ENCODE assay signal across 12 mouse cellular contexts in the genomic region with DNA sequence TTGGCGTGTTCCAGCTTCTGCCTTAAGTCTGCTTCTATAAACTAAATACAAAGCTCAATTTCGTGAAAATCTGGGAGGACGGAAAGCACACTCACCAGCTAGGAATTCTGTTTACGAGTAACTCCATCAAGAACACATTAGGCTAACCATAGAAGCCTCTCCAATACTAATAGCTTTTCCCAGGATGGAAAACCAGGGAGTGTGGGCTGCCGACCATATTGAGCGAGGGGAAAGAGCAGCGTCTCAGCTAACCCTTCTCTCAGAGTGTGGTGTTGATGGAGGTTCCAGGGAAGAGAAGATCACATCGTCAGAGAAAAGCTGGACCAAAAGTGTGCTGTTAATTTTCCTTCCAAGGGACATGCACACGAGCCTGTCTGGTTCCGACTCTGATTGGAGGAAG.
DNase-seq lines count a peak whose midpoint lies in the region; ATAC-seq lines count a peak whose summit lies in the region.
"Had no signal": no experiment of that assay in that cellular context is flagged by ENCODE, and none has a peak within 500 bp of the region (broad histone marks: within the 10 kb centered on the region; RNA-seq: fewer than 3 reads in every experiment).

No protein-coding gene starts in this region.

- peak; percentile 6 for DNase-seq in embryo, embryonic 10.5 days (ENCODE audit: low spot score)
- DNase-seq in embryo, embryonic 11 days, result no peak
- DNase-seq in lung, postnatal 36 days, result no peak
- DNase-seq in thymus, adult 18-20 months, result no peak
- DNase-seq: cerebellum, adult 11 months; kidney, adult 8-10 months; right cerebral cortex, postnatal 14 days had no signal

- ATAC-seq in lung, embryonic 16.5 days (ENCODE audit: low read depth), result 0 out of 2 replicates have a peak, but pooled peaks have one; percentile 23
- no peak for ATAC-seq in intestine, embryonic 15.5 days
- no peak for ATAC-seq in stomach, embryonic 14.5 days (ENCODE audit: insufficient number of reproducible peaks, insufficient read depth, low FRiP score, low read depth)
- ATAC-seq in activated CD4-positive, CD25-positive, alpha-beta regulatory T cell, adult 4 months, result no peak

- H3K36me3 ChIP-seq in lung, embryonic 16.5 days (ENCODE audit: control insufficient read depth, insufficient read depth, low read length), result no peaks in the 10 kb centered on the region
- H3K36me3 ChIP-seq in intestine, embryonic 15.5 days, result no peaks in the 10 kb centered on the region
- H3K36me3 ChIP-seq in stomach, embryonic 14.5 days (ENCODE audit: control insufficient read depth, insufficient read depth, low read length), result no peaks in the 10 kb centered on the region
- H3K36me3 ChIP-seq: heart, embryonic 15.5 days had no signal

- no peak overlapping the region for H3K4me3 ChIP-seq in lung, embryonic 16.5 days (ENCODE audit: low read length)
- no peak overlapping the region for H3K4me3 ChIP-seq in intestine, embryonic 15.5 days (replicated peaks)
- no peak overlapping the region for H3K4me3 ChIP-seq in stomach, embryonic 14.5 days (ENCODE audit: low read depth, low read length)
- H3K4me3 ChIP-seq: heart, embryonic 15.5 days had no signal

- WGBS in lung, embryonic 16.5 days, result 46% methylated on average over 10 of the region's 10 CpGs
- WGBS in intestine, embryonic 15.5 days, result 39% methylated on average over 10 of the region's 10 CpGs
- 25% methylated on average over 10 of the region's 10 CpGs for WGBS in stomach, embryonic 14.5 days

- H3K4me1 ChIP-seq in lung, embryonic 16.5 days (replicated peaks; ENCODE audit: control insufficient read depth, insufficient read depth, low read length), result 0 out of 2 replicates have a peak, but pooled peaks cover 7% of the 10 kb centered on the region
- H3K4me1 ChIP-seq in intestine, embryonic 15.5 days (replicated peaks), result peaks cover 6% of the 10 kb centered on the region; the same call in 1 of the 2 replicates
- H3K4me1 ChIP-seq in stomach, embryonic 14.5 days (ENCODE audit: control insufficient read depth, insufficient read depth, low read length), result peaks cover 6% of the 10 kb centered on the region; the same call in 1 of the 2 replicates

- H3K27ac ChIP-seq in lung, embryonic 16.5 days (ENCODE audit: low read length), result peak overlapping the region; percentile 76
- peak overlapping the region; percentile 79 for H3K27ac ChIP-seq in intestine, embryonic 15.5 days
- H3K27ac ChIP-seq in stomach, embryonic 14.5 days (ENCODE audit: low read length), result peak overlapping the region; percentile 77; the same call in 1 of the 2 replicates
- H3K27ac ChIP-seq: heart, embryonic 15.5 days had no signal

- 0 out of 2 replicates have a peak overlapping the region, but pooled peaks have one; percentile 17 for H3K4me2 ChIP-seq in lung, embryonic 16.5 days (ENCODE audit: low read depth, low read length)
- H3K4me2 ChIP-seq in intestine, embryonic 15.5 days (replicated peaks), result 0 out of 2 replicates have a peak overlapping the region, but pooled peaks have one; percentile 24
- peak overlapping the region; percentile 6; the same call in 1 of the 2 replicates for H3K4me2 ChIP-seq in stomach, embryonic 14.5 days (replicated peaks; ENCODE audit: low read depth, low read length)
- H3K4me2 ChIP-seq: heart, embryonic 15.5 days had no signal

- no peaks in the 10 kb centered on the region for H3K9me3 ChIP-seq in lung, embryonic 16.5 days (ENCODE audit: control insufficient read depth, low read length)
- H3K9me3 ChIP-seq in intestine, embryonic 15.5 days, result no peaks in the 10 kb centered on the region
- H3K9me3 ChIP-seq in stomach, embryonic 14.5 days (ENCODE audit: control insufficient read depth, low read depth, low read length), result no peaks in the 10 kb centered on the region
- H3K9me3 ChIP-seq: heart, embryonic 15.5 days had no signal

- no peaks in the 10 kb centered on the region for H3K27me3 ChIP-seq in lung, embryonic 16.5 days (ENCODE audit: control insufficient read depth, insufficient read depth, low read depth, low read length)
- no peaks in the 10 kb centered on the region for H3K27me3 ChIP-seq in intestine, embryonic 15.5 days (replicated peaks)
- H3K27me3 ChIP-seq in stomach, embryonic 14.5 days (ENCODE audit: control insufficient read depth, insufficient read depth, low read length), result no peaks in the 10 kb centered on the region
- H3K27me3 ChIP-seq: heart, embryonic 15.5 days had no signal

- peak overlapping the region; percentile 20; the same call in 1 of the 2 replicates for H3K9ac ChIP-seq in lung, embryonic 16.5 days (ENCODE audit: low read length)
- H3K9ac ChIP-seq in intestine, embryonic 15.5 days, result no peak overlapping the region
- no peak overlapping the region for H3K9ac ChIP-seq in stomach, embryonic 14.5 days (replicated peaks; ENCODE audit: low read depth, low read length)
- H3K9ac ChIP-seq: heart, embryonic 15.5 days had no signal
